Mouse (Mus musculus) megakaryocyte, adult 5-6 weeks (primary cell): Measurements from ENCODE around the gene Npm1. TPM values are rescaled to one million over a fixed set of nuclear protein-coding genes. Genes with fewer than 3 reads are reported as not detected.
A peak's percentile ranks its signal among the peaks of the same experiment; 100 is the strongest.

Experiments
- ATAC-seq: 2 replicates; pipeline ENCODE4 v1.8.0; 2016; ENCODE audit warnings: mild to moderate bottlenecking, inconsistent platforms; ENCODE audit not compliant: poor library complexity, severe bottlenecking
- total RNA-seq, 2 experiments: library from RNA; stranded (forward) in 1 of 2; stranded (reverse) in 1 of 2; fragments of 153-499, 151-499 nt in 1 of 2; fragments of 221-1000, 200-1000 nt in 1 of 2; gene quantifications; 2 replicates each; pipeline versions ENCODE4 v1.2.3 to v1.2.4; 2015 to 2017

Gene Npm1
- total RNA-seq, 2 experiments from 2014 or later, result 717 to 1,083 TPM

GRCm38 (mm10) chr11:33181804-33182203 is 18.8 kb upstream of the Npm1 start:
- no peak for ATAC-seq

GRCm38 (mm10) chr11:33180701-33181116 is 17.7 kb upstream of the Npm1 start:
- no peak for ATAC-seq

DNA sequence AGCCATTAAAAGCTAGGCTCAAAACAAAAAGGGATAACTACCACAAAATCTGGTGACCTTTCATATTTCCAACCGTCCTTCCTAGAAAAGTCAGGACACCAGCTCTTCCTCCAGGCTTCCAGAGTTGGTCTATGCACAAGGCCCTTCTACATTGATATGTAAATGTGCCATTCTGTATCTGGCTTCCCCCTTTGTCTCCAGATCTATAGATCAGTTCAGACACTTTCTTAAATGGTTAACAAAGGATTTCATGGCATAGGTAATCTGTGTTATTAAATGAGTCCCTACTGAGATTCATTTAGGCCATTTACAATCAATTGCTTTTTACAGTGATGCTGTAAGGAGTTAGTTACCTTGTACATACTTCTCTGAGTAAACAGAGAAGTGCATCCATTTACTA is 16.8 kb upstream of the Npm1 start:
- ATAC-seq, result no peak

GRCm38 (mm10) chr11:33176525-33177245 is 13.7 kb upstream of the Npm1 start:
- ATAC-seq, result no peak

DNA sequence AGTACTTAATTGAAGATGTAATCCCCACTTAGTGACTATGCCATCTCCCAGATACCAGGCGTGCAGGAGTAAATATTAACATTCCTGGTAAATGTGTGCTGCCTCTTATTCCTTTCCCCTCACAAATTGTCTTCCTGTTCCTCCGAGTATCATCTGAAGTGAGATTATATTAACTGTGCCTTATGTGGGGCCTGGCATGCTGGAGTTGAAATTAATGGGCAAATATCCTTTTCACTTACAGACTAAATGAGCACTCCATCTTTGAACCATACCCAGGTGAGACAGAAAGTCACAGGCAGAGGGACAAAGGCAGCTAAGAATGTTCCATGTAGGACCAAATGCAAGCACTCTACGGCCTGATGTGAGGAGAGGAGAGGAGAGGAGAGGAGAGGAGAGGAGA is 12.8 kb upstream of the Npm1 start:
- no peak for ATAC-seq

- peak; percentile 80 for ATAC-seq
Measured at GRCm38 (mm10) chr11:33170489-33170888, 7.5 kb upstream of the Npm1 start.

GRCm38 (mm10) chr11:33162211-33162997 is 602 bp downstream of the Npm1 start:
- ATAC-seq, result peak; percentile 36

DNA sequence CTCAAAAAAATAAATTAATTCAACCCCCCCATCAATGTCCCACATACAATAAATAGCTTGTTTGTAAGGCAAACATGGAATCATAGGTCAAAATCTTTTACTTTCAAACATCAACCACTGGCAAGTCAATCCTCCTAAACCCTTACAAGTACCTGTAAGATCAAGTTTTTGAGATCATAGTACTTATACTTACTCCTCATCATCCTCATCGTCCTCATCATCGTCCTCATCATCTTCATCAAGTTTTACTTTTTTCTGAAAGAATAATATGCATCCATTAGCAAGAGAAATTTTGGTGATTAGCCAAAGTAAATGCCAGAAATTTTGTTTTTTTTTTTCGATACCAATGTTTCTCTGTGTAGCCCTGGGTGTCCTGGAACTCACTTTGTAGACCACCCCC is 3.3 kb downstream of the Npm1 start:
- no peak for ATAC-seq

DNA sequence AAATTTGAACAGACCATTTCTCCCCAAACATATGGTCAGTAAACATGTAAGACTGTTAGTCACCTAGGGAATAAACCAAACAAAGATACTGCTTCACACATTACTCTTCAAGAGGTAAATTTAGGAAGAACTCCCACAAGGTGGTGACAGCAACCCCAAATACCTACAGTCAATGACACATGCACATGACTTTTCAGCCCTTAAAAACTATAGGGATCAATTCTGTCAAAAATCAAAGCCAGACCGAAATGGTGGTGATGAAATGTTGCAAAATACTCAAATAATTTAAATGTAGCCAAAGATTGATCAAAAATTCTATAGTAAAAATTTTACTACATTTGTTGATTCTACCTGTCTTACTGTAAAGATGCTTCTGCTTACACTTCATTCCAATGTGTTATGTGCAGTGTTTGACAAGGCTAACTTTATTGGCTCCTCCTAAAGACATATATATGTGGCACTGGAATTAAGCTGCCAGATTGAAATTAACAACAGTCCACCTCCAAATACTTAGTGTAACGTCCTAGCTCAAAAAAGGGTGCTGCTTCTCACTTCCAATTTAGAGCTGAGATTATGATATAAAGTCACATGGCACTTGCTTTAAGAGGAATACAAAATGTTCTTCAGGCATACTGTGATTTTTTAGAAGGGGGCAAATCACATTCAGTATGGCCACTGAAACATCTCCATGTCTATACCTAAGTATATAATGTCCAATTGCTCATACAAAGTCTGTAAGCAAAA is 5.4 kb downstream of the Npm1 start:
- no peak for ATAC-seq

- no peak for ATAC-seq
Measured at GRCm38 (mm10) chr11:33156436-33157015, 6.5 kb downstream of the Npm1 start.

- ATAC-seq, result no peak
Measured at GRCm38 (mm10) chr11:33154459-33154858, 8.5 kb downstream of the Npm1 start.

GRCm38 (mm10) chr11:33152997-33153396 is 10.0 kb downstream of the Npm1 start:
- no peak for ATAC-seq

- no peak for ATAC-seq
Measured at GRCm38 (mm10) chr11:33151780-33152145, 11.2 kb downstream of the Npm1 start.

- no peak for ATAC-seq
Measured at GRCm38 (mm10) chr11:33151128-33151779, 11.8 kb downstream of the Npm1 start.

- ATAC-seq, result no peak
Measured at GRCm38 (mm10) chr11:33150364-33150763, 12.6 kb downstream of the Npm1 start.

DNA sequence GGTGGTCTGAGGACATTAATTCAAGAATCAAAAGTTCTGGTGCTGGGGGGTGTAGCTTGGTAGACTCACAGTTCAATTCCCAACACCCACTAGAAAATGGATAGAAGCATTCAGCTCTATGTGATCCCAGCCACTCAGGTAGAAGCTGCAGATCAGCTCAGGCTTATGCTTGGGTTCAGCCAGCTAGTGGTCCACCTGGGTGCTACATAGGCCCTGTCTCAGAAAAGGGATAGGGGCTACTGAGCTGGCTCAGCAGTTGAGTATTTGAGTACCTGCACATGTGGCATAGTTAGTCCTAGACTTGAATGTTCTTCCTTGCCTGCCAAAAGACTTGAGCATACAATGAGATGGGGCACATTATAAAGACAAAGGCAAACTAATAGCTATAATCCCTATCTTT is 13.6 kb downstream of the Npm1 start:
- no peak for ATAC-seq

GRCm38 (mm10) chr11:33149088-33149436 is 13.9 kb downstream of the Npm1 start:
- 0 out of 2 replicates have a peak, but pooled peaks have one; percentile 24 for ATAC-seq

DNA sequence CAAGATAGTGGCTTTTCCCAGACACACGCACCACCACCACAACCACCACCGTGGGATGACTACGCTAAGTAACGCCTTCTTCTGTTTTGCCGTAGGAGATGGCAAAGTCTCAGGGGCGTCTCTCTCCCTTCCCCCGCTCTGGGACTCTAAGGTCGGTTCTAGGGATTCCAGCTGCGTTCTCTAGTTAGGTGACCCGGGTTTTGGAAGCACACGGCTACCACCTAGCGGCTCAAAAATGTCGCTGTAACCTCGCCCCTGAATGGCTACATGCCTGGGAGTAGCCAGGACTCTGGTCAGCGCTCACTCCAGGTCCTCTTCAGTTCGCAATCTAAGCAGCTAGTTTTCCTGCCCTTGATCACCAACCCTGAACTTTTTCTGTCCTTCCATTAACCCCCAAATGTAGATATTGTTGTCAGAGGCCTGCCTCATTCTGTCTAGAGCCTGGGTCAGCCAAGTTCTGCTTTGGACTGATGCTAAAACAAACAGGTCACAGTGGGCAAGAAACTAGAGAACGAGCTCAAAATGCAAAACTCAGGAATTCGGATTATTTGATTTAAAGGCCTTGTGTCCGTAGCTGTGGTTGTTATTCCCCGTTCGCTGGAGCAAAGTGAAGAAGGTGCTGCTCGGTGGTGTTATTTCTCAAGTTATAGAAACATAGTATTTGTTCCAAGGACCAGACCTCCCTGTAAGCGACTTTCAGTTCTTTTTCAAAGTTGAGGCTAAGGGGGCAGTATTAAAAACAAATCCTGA is 14.5 kb downstream of the Npm1 start:
- peak; percentile 86 for ATAC-seq

DNA sequence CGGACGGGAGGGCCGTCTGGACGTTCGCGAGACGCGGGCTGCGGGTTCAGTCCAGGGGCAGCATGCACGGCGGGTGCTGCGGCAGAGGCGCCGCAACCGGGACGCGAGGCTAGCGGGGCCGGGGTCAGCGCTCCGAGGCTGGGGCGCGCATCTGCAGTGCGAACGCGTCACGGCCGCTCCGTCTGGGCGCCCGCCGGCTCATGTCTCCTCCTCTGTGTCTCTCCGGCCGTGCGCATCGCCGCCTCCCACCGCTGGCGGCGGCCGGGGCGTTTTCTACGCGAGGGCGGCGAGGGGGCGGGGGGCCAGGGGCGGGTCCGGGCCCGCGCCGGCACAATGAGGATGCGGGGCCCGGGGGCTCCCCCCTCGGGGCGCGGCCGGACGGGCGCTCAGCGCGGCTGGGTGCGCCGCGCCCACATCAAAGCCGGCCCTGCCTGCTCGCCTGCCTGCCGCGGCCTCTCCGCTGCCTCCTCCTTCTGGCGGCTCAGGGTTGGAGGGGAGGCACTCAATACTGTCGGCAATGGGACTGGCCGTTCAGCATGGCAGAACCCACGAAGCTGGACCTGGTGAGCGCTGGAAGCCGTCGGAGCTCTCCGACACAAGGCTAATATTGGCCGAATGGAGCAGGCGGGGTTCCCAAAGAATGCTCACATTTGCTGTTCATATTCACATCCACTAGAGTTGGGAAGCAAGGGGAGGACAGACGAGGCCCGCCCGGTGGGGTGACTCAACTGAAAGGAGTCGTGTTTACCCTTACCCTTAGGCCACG is 15.3 kb downstream of the Npm1 start:
- peak; percentile 39 for ATAC-seq
